Mouse (Mus musculus) limb, embryonic 14.5 days (tissue): ENCODE results near the gene Zfp965. TPM values are rescaled to one million over a fixed set of nuclear protein-coding genes. Genes with fewer than 3 reads are reported as not detected.
"Not testable (repeated sequence)": the region's sequence is repeated elsewhere in the genome, so short reads cannot be mapped to it uniquely, and the experiment has no call there.

Source experiments
- ATAC-seq: fragments of 200-750 bp; cut with Nextera tagmentation; 2 replicates; pipeline ENCODE4 v1.8.0; 2017; ENCODE audit warnings: low read depth, moderate number of reproducible peaks, moderate TSS enrichment; ENCODE audit not compliant: low FRiP score
- DNase-seq: peaks from one replicate; pipeline ENCODE4 v3.0.0-alpha.2; 2015; ENCODE audit warnings: low spot score
- H3K27ac ChIP-seq: fragments of 300-500 bp; sonication (generic); replicated peaks from 2 replicates; pipeline ENCODE4 v1.5.1; 2014; ENCODE audit warnings: low read depth, mild to moderate bottlenecking, low read length, moderate library complexity, mixed read lengths
- H3K27me3 ChIP-seq: fragments of 300-500 bp; sonication (generic); 2 replicates; pipeline ENCODE4 v1.6.1; 2014; ENCODE audit warnings: low read length, mixed read lengths; ENCODE audit not compliant: control insufficient read depth, insufficient read depth
- H3K36me3 ChIP-seq: fragments of 300-500 bp; sonication (generic); 2 replicates; pipeline ENCODE4 v1.6.1; 2014; ENCODE audit warnings: mild to moderate bottlenecking, low read length, moderate library complexity, mixed read lengths; ENCODE audit not compliant: control insufficient read depth, insufficient read depth
- H3K4me1 ChIP-seq: fragments of 300-500 bp; sonication (generic); 2 replicates; pipeline ENCODE4 v1.6.1; 2014; ENCODE audit warnings: antibody characterized with exemption, low read length, mixed read lengths; ENCODE audit not compliant: control insufficient read depth, insufficient read depth
- H3K4me2 ChIP-seq: fragments of 300-500 bp; sonication (generic); replicated peaks from 2 replicates; pipeline ENCODE4 v1.6.1; 2014; ENCODE audit warnings: low read depth, mild to moderate bottlenecking, low read length, moderate library complexity; ENCODE audit not compliant: severe bottlenecking
- H3K4me3 ChIP-seq: fragments of 300-500 bp; sonication (generic); replicated peaks from 2 replicates; pipeline ENCODE4 v1.5.1; 2014; ENCODE audit warnings: low read length
- H3K9ac ChIP-seq: fragments of 300-500 bp; sonication (generic); 2 replicates; pipeline ENCODE4 v1.6.1; 2014; ENCODE audit warnings: mild to moderate bottlenecking, low read depth, low read length, moderate library complexity; ENCODE audit not compliant: severe bottlenecking
- H3K9me3 ChIP-seq: fragments of 300-500 bp; sonication (generic); 2 replicates; pipeline ENCODE4 v1.6.1; 2016; ENCODE audit warnings: low read length; ENCODE audit not compliant: control insufficient read depth
- WGBS: fragments of 180-500 bp; shearing (Covaris S2); extraction: QIAGEN DNeasy Blood & Tissue Kit; methylation state at CpG from one replicate; pipeline ENCODE4 v1.1.7; 2014; 5-methylcytosine and 5-hydroxymethylcytosine counted together
- polyA plus RNA-seq, 2 experiments: library from polyadenylated mRNA; depleted of rRNA in 1 of 2; stranded (reverse) in 1 of 2; unstranded in 1 of 2; fragments of >200 nt; fragmentation: Nextera tagmentation in 1 of 2; extraction: Ambion mirVana in 1 of 2; gene quantifications; 2 replicates each; pipeline versions ENCODE4 v1.2.1 to v1.2.3; 2012 to 2014

Zfp965 gene
- 3.1 and 3.3 TPM in 2 replicates for polyA plus RNA-seq (2012; rRNA removed)
- polyA plus RNA-seq (2014; fragmentation: Nextera tagmentation; extraction: Ambion mirVana): 6.6 and 7.0 TPM in 2 replicates

DNA sequence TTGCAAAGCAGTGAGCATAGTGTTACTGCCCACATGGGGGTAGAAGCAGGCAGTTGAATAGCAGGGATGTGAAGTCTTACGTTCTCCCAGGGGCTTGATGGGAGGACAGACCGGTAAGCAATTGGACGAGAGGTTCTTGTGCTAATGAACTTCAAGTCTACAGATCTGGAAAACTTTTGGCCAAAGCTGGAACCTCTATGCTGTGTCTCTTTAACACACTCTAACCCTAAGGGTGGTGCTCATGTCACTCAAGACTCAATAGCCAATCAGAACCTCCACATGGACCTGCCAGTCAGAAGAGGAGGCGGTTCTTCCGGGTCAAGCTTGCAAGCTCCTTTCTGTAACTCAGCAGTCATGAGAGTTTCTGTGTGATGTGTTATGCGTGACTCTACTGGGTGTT is at the start of gene Zfp965:
Gene Zfp965 (plus strand): TSS at position 301 of the 400 bp plus-strand sequence.
- H3K4me3 ChIP-seq, H3K36me3 ChIP-seq, H3K9ac ChIP-seq, ATAC-seq, H3K9me3 ChIP-seq, DNase-seq, H3K27ac ChIP-seq, H3K27me3 ChIP-seq, H3K4me1 ChIP-seq, H3K4me2 ChIP-seq: not testable (repeated sequence)
- WGBS: no CpG with 5 or more reads among the region's 6 CpGs

DNA sequence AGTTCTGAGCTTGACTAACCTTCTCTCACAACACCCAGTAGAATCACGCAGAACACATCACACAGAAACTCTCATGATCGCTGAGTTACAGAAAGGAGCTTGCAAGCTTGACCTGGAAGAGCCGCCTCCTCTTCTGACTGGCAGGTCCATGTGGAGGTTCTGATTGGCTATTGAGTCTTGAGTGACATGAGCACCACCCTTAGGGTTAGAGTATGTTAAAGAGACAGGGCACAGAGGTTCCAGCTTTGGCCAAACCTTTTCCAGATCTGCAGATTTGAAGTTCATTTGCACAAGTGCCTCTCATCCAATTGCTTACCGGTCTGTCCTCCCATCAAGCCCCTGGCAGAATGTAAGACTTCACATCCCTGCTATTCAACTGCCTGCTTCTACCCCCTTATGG is 34.1 kb upstream of the Zfp965 start, which contains the start of gene Gm4724:
Gene Gm4724 (minus strand): TSS at position 101 of the 400 bp plus-strand sequence.
- not testable (repeated sequence) for H3K27me3 ChIP-seq, H3K9ac ChIP-seq, H3K4me3 ChIP-seq, H3K36me3 ChIP-seq, H3K4me2 ChIP-seq, DNase-seq, H3K4me1 ChIP-seq, H3K9me3 ChIP-seq, ATAC-seq, H3K27ac ChIP-seq
- no CpG with 5 or more reads among the region's 4 CpGs for WGBS

Other genes starting within 250 kb of the Zfp965 start
- not detected in 2 replicates for gene Gm14440, start 194.9 kb upstream of the Zfp965 start, polyA plus RNA-seq (2012; rRNA removed)
- 2.4 TPM in 1 of 2 replicates, not detected in the other for gene Gm14440, start 194.9 kb upstream of the Zfp965 start, polyA plus RNA-seq (2014; fragmentation: Nextera tagmentation; extraction: Ambion mirVana)
- 8.3 and 14.7 TPM in 2 replicates for gene Gm4631, start 131.8 kb upstream of the Zfp965 start, polyA plus RNA-seq (2012; rRNA removed)
- 19.6 and 21.4 TPM in 2 replicates for gene Gm4631, start 131.8 kb upstream of the Zfp965 start, polyA plus RNA-seq (2014; fragmentation: Nextera tagmentation; extraction: Ambion mirVana)
- gene Zfp968, start 97.5 kb upstream of the Zfp965 start, polyA plus RNA-seq (2012; rRNA removed): 3.8 and 4.3 TPM in 2 replicates
- gene Zfp968, start 97.5 kb upstream of the Zfp965 start, polyA plus RNA-seq (2014; fragmentation: Nextera tagmentation; extraction: Ambion mirVana): 5.9 and 6.5 TPM in 2 replicates
- gene Gm4724, start 34.2 kb upstream of the Zfp965 start, polyA plus RNA-seq (2012; rRNA removed): 11.3 and 14.9 TPM in 2 replicates
- gene Gm4724, start 34.2 kb upstream of the Zfp965 start, polyA plus RNA-seq (2014; fragmentation: Nextera tagmentation; extraction: Ambion mirVana): 15.7 and 23.5 TPM in 2 replicates
- gene Gm11007, start 174.0 kb downstream of the Zfp965 start, polyA plus RNA-seq (2012; rRNA removed): not detected in 2 replicates
- not detected in 2 replicates for gene Gm11007, start 174.0 kb downstream of the Zfp965 start, polyA plus RNA-seq (2014; fragmentation: Nextera tagmentation; extraction: Ambion mirVana)
- gene Zfp969, start 233.7 kb downstream of the Zfp965 start, polyA plus RNA-seq (2012; rRNA removed): not detected in 2 replicates
- gene Zfp969, start 233.7 kb downstream of the Zfp965 start, polyA plus RNA-seq (2014; fragmentation: Nextera tagmentation; extraction: Ambion mirVana): 22.6 and 32.5 TPM in 2 replicates